Mouse (Mus musculus) testis, adult 2 months (tissue): ENCODE data around the gene Sox5. TPM values are rescaled to one million over a fixed set of nuclear protein-coding genes. Genes with fewer than 3 reads are reported as not detected.

Source experiments
- H3K27ac ChIP-seq: fragments of 200-500 bp; 2 replicates; pipeline ENCODE4 v1.5.1; 2012; ENCODE audit warnings: low read depth, low read length; ENCODE audit not compliant: control insufficient read depth, insufficient read depth
- H3K27me3 ChIP-seq: fragments of 200-500 bp; 2 replicates; pipeline ENCODE4 v1.6.1; 2012; ENCODE audit warnings: mild to moderate bottlenecking, low read length, moderate library complexity; ENCODE audit not compliant: control insufficient read depth, insufficient read depth
- H3K36me3 ChIP-seq: fragments of 200-500 bp; 2 replicates; pipeline ENCODE4 v1.6.1; 2012; ENCODE audit warnings: mild to moderate bottlenecking, low read length; ENCODE audit not compliant: control insufficient read depth, insufficient read depth
- H3K4me1 ChIP-seq: fragments of 200-500 bp; 2 replicates; pipeline ENCODE4 v1.6.1; 2012; ENCODE audit warnings: low read length; ENCODE audit not compliant: control insufficient read depth, insufficient read depth
- H3K4me3 ChIP-seq: fragments of 200-500 bp; 2 replicates; pipeline ENCODE4 v1.5.1; 2012; ENCODE audit warnings: low read depth, mild to moderate bottlenecking, low read length, moderate library complexity, mixed read lengths; ENCODE audit not compliant: control insufficient read depth
- CTCF ChIP-seq: fragments of 200-500 bp; IDR thresholded peaks from 2 replicates; pipeline ENCODE4 v1.5.1; 2012; ENCODE audit warnings: low read depth, mild to moderate bottlenecking, inconsistent platforms, low read length, moderate library complexity; ENCODE audit not compliant: control insufficient read depth, insufficient read depth, insufficient replicate concordance
- POLR2A ChIP-seq: fragments of 200-500 bp; IDR thresholded peaks from 2 replicates; pipeline ENCODE4 v1.6.1; 2012; ENCODE audit warnings: low read depth, mild to moderate bottlenecking, inconsistent platforms, low read length, moderate library complexity; ENCODE audit not compliant: control insufficient read depth
- polyA plus RNA-seq: library from polyadenylated mRNA; depleted of rRNA; stranded (reverse); fragments of >200 nt; gene quantifications from 2 replicates; pipeline ENCODE4 v1.2.3, GENCODE M21; 2012

The Sox5 gene
- polyA plus RNA-seq, 1 experiment: 148 TPM

- Histone ChIP-seq H3K4me1 (no peaks in the 10 kb centered on the region; the same call in 1 of the 2 replicates), H3K27me3 (no peaks in the 10 kb centered on the region), H3K4me3 (no peak overlapping the region), H3K27ac (no peak overlapping the region), H3K36me3 (no peaks in the 10 kb centered on the region)
- TF ChIP-seq POLR2A (no peak), CTCF (no peak)
Observed at GRCm38 (mm10) chr6:144301082-144301481, 480.7 kb downstream of the Sox5 start.

GRCm38 (mm10) chr6:144299503-144299858 is 482.3 kb downstream of the Sox5 start:
- Histone ChIP-seq H3K4me1 (no peaks in the 10 kb centered on the region; the same call in 1 of the 2 replicates), H3K4me3 (no peak overlapping the region)

GRCm38 (mm10) chr6:144298641-144299502 is 482.9 kb downstream of the Sox5 start:
- no peaks in the 10 kb centered on the region for H3K36me3 ChIP-seq
- no peaks in the 10 kb centered on the region for H3K27me3 ChIP-seq
- TF ChIP-seq CTCF (no peak), POLR2A (no peak)
- no peak overlapping the region for H3K4me3 ChIP-seq
- H3K27ac ChIP-seq: no peak overlapping the region
- H3K4me1 ChIP-seq: no peaks in the 10 kb centered on the region; the same call in 1 of the 2 replicates

More at GRCm38 (mm10) chr6:144299503-144299858, 482.3 kb downstream of the Sox5 start:
- TF ChIP-seq CTCF (no peak), POLR2A (no peak)
- H3K27me3 ChIP-seq: no peaks in the 10 kb centered on the region
- no peak overlapping the region for H3K27ac ChIP-seq
- no peaks in the 10 kb centered on the region for H3K36me3 ChIP-seq

GRCm38 (mm10) chr6:144297846-144298245 is 483.9 kb downstream of the Sox5 start:
- TF ChIP-seq CTCF: no peak
- TF ChIP-seq POLR2A: no peak
- H3K27me3 ChIP-seq: no peaks in the 10 kb centered on the region
- no peak overlapping the region for H3K4me3 ChIP-seq
- H3K4me1 ChIP-seq: no peaks in the 10 kb centered on the region; the same call in 1 of the 2 replicates
- no peaks in the 10 kb centered on the region for H3K36me3 ChIP-seq
- H3K27ac ChIP-seq: no peak overlapping the region

- Histone ChIP-seq H3K27ac (no peak overlapping the region), H3K4me1 (no peaks in the 10 kb centered on the region; the same call in 1 of the 2 replicates), H3K36me3 (no peaks in the 10 kb centered on the region), H3K27me3 (no peaks in the 10 kb centered on the region), H3K4me3 (no peak overlapping the region)
- no peak for TF ChIP-seq CTCF
- no peak for TF ChIP-seq POLR2A
Observed at GRCm38 (mm10) chr6:144297131-144297530, 484.6 kb downstream of the Sox5 start.

- no peak overlapping the region for H3K4me3 ChIP-seq
- no peak overlapping the region for H3K27ac ChIP-seq
- TF ChIP-seq POLR2A: no peak
- no peak for TF ChIP-seq CTCF
- H3K27me3 ChIP-seq: no peaks in the 10 kb centered on the region
- no peaks in the 10 kb centered on the region for H3K4me1 ChIP-seq
- no peaks in the 10 kb centered on the region for H3K36me3 ChIP-seq
Observed at GRCm38 (mm10) chr6:144291526-144291925, 490.3 kb downstream of the Sox5 start.

GRCm38 (mm10) chr6:144286122-144286521 is 495.7 kb downstream of the Sox5 start:
- no peak overlapping the region for H3K27ac ChIP-seq
- no peaks in the 10 kb centered on the region; the same call in 1 of the 2 replicates for H3K27me3 ChIP-seq
- H3K36me3 ChIP-seq: no peaks in the 10 kb centered on the region
- H3K4me1 ChIP-seq: no peaks in the 10 kb centered on the region; the same call in 1 of the 2 replicates
- TF ChIP-seq CTCF: no peak
- TF ChIP-seq POLR2A: no peak
- H3K4me3 ChIP-seq: no peak overlapping the region
